Mouse (Mus musculus) lung, postnatal 0 days (tissue): ENCODE measurements at regions not wholly inside any gene's neighbourhood (a gene's known extent, or its start where the extent isn't known, plus 50 kb on each side); places are given as distances from the start of the nearest gene placed in this dataset.

Experiments
- ATAC-seq: fragments of 200-750 bp; cut with Nextera tagmentation; 2 replicates; pipeline ENCODE4 v1.8.0; 2017; ENCODE audit warnings: moderate library complexity
- DNase-seq: peaks from one replicate; pipeline ENCODE4 v3.0.0-alpha.2; 2016; ENCODE audit warnings: low spot score
- H3K27ac ChIP-seq: fragments of 300-500 bp; sonication (generic); 2 replicates; pipeline ENCODE4 v1.5.1; 2014; ENCODE audit warnings: antibody characterized with exemption, mild to moderate bottlenecking, low read length, mixed read lengths
- H3K27me3 ChIP-seq: fragments of 300-500 bp; sonication (generic); replicated peaks from 2 replicates; pipeline ENCODE4 v1.6.1; 2014; ENCODE audit warnings: low read length, mixed read lengths; ENCODE audit not compliant: insufficient read depth
- H3K36me3 ChIP-seq: fragments of 300-500 bp; sonication (generic); 2 replicates; pipeline ENCODE4 v1.6.1; 2014; ENCODE audit warnings: low read length, mixed read lengths; ENCODE audit not compliant: insufficient read depth
- H3K4me1 ChIP-seq: fragments of 300-500 bp; sonication (generic); 2 replicates; pipeline ENCODE4 v1.6.1; 2014; ENCODE audit warnings: antibody characterized with exemption, low read depth, low read length, mixed read lengths; ENCODE audit not compliant: insufficient read depth
- H3K4me2 ChIP-seq: fragments of 300-500 bp; sonication (generic); replicated peaks from 2 replicates; pipeline ENCODE4 v1.6.1; 2014; ENCODE audit warnings: low read depth, mild to moderate bottlenecking, low read length, moderate library complexity, mixed read lengths
- H3K4me3 ChIP-seq: fragments of 300-500 bp; sonication (generic); 2 replicates; pipeline ENCODE4 v1.5.1; 2014; ENCODE audit warnings: low read depth, low read length
- H3K9ac ChIP-seq: fragments of 300-500 bp; sonication (generic); replicated peaks from 2 replicates; pipeline ENCODE4 v1.6.1; 2014; ENCODE audit warnings: low read depth, mild to moderate bottlenecking
- H3K9me3 ChIP-seq: fragments of 300-500 bp; sonication (generic); 2 replicates; pipeline ENCODE4 v1.6.1; 2016; ENCODE audit warnings: low read length, mixed read lengths
- CTCF ChIP-seq: IDR thresholded peaks from 2 replicates; pipeline ENCODE4 v1.5.1; 2016; ENCODE audit warnings: antibody characterized with exemption, mild to moderate bottlenecking
- EP300 ChIP-seq: IDR thresholded peaks from 2 replicates; pipeline ENCODE4 v1.6.1; 2016; ENCODE audit warnings: antibody characterized with exemption, mild to moderate bottlenecking, control low read depth
- WGBS: fragments of 180-500 bp; shearing (Covaris S2); extraction: QIAGEN DNeasy Blood & Tissue Kit; methylation state at CpG from one replicate; pipeline ENCODE4 v1.1.7; 2014; 5-methylcytosine and 5-hydroxymethylcytosine counted together

GRCm38 (mm10) chr10:71546507-71546906 is 198.9 kb downstream of the Ipmk start:
- Histone ChIP-seq H3K4me3 (no peak overlapping the region), H3K9ac (no peak overlapping the region), H3K27me3 (no peaks in the 10 kb centered on the region), H3K36me3 (no peaks in the 10 kb centered on the region), H3K4me1 (no peaks in the 10 kb centered on the region), H3K27ac (no peak overlapping the region), H3K4me2 (no peak overlapping the region), H3K9me3 (no peaks in the 10 kb centered on the region)
- DNase-seq (no peak), ATAC-seq (no peak)
- no peak for TF ChIP-seq CTCF
- no peak for TF ChIP-seq EP300
- WGBS: 62% methylated on average over 7 of the region's 7 CpGs

- Histone ChIP-seq H3K9ac (no peak overlapping the region), H3K4me3 (no peak overlapping the region), H3K9me3 (no peaks in the 10 kb centered on the region), H3K27me3 (no peaks in the 10 kb centered on the region), H3K4me2 (no peak overlapping the region), H3K36me3 (no peaks in the 10 kb centered on the region), H3K27ac (no peak overlapping the region), H3K4me1 (no peaks in the 10 kb centered on the region)
- 86% methylated on average over 10 of the region's 10 CpGs for WGBS
- no peak for TF ChIP-seq CTCF
- TF ChIP-seq EP300: no peak
- no peak for DNase-seq
- no peak for ATAC-seq
Observed at GRCm38 (mm10) chr10:71583716-71584115, 236.2 kb downstream of the Ipmk start.

GRCm38 (mm10) chr10:71598515-71598914 is 251.0 kb downstream of the Ipmk start:
- WGBS: 86% methylated on average over 6 of the region's 6 CpGs
- TF ChIP-seq EP300 (no peak), CTCF (no peak)
- Histone ChIP-seq H3K27ac (no peak overlapping the region), H3K4me2 (no peak overlapping the region), H3K4me3 (no peak overlapping the region), H3K4me1 (no peaks in the 10 kb centered on the region), H3K9me3 (no peaks in the 10 kb centered on the region), H3K9ac (no peak overlapping the region), H3K27me3 (no peaks in the 10 kb centered on the region), H3K36me3 (no peaks in the 10 kb centered on the region)
- DNase-seq (no peak), ATAC-seq (no peak)

- Histone ChIP-seq H3K4me3 (no peak overlapping the region), H3K27me3 (no peaks in the 10 kb centered on the region), H3K27ac (no peak overlapping the region), H3K9ac (no peak overlapping the region), H3K36me3 (no peaks in the 10 kb centered on the region), H3K9me3 (no peaks in the 10 kb centered on the region), H3K4me2 (no peak overlapping the region), H3K4me1 (no peaks in the 10 kb centered on the region)
- TF ChIP-seq CTCF (no peak), EP300 (no peak)
- ATAC-seq (no peak), DNase-seq (no peak)
- 83% methylated on average over 4 of the region's 4 CpGs for WGBS
Observed at GRCm38 (mm10) chr10:71613736-71614135, 266.2 kb downstream of the Ipmk start.

- Histone ChIP-seq H3K9me3 (no peaks in the 10 kb centered on the region), H3K4me1 (no peaks in the 10 kb centered on the region), H3K4me3 (no peak overlapping the region), H3K27ac (no peak overlapping the region), H3K27me3 (no peaks in the 10 kb centered on the region), H3K4me2 (no peak overlapping the region), H3K36me3 (no peaks in the 10 kb centered on the region), H3K9ac (no peak overlapping the region)
- TF ChIP-seq EP300 (no peak), CTCF (no peak)
- DNase-seq (no peak), ATAC-seq (no peak)
- 86% methylated on average over 4 of the region's 4 CpGs for WGBS
Observed at GRCm38 (mm10) chr10:71617156-71617555, 269.6 kb downstream of the Ipmk start.

- DNase-seq: no peak
- TF ChIP-seq CTCF (no peak), EP300 (peak; percentile 17; the same call in 1 of the 2 replicates)
- H3K36me3 ChIP-seq: no peaks in the 10 kb centered on the region
- ATAC-seq: peak; percentile 48
- no peaks in the 10 kb centered on the region for H3K9me3 ChIP-seq
- no peak overlapping the region for H3K4me2 ChIP-seq
- WGBS: 42% methylated on average over 3 of the region's 3 CpGs
- H3K4me1 ChIP-seq: no peaks in the 10 kb centered on the region
- H3K4me3 ChIP-seq: no peak overlapping the region
- no peak overlapping the region for H3K9ac ChIP-seq
- no peaks in the 10 kb centered on the region for H3K27me3 ChIP-seq
- H3K27ac ChIP-seq: no peak overlapping the region
Observed at GRCm38 (mm10) chr10:71646071-71646470, 298.5 kb downstream of the Ipmk start.

- DNase-seq (no peak), ATAC-seq (no peak)
- Histone ChIP-seq H3K9me3 (no peaks in the 10 kb centered on the region), H3K27me3 (no peaks in the 10 kb centered on the region), H3K27ac (no peak overlapping the region), H3K4me3 (no peak overlapping the region), H3K4me2 (no peak overlapping the region), H3K4me1 (no peaks in the 10 kb centered on the region), H3K36me3 (no peaks in the 10 kb centered on the region), H3K9ac (no peak overlapping the region)
- TF ChIP-seq CTCF: no peak
- no peak for TF ChIP-seq EP300
- WGBS: 57% methylated on average over 7 of the region's 7 CpGs
Observed at GRCm38 (mm10) chr10:71657525-71657924, 310.0 kb downstream of the Ipmk start.
